Comparison of ENCODE assay signal across 22 mouse cellular contexts in genomic region chr9:72988706-72989105, GRCm38 (mm10). TPM values are rescaled to one million over a fixed set of nuclear protein-coding genes. Genes with fewer than 3 reads are reported as not detected.
"Had no signal": no experiment of that assay in that cellular context is flagged by ENCODE, and none has a peak within 500 bp of the region (broad histone marks: within the 10 kb centered on the region; RNA-seq: fewer than 3 reads in every experiment).

No protein-coding gene starts in this region.

- H3K36me3 ChIP-seq: lung, embryonic 15.5 days; midbrain, embryonic 13.5 days; midbrain, embryonic 15.5 days; neural tube, embryonic 12.5 days; stomach, embryonic 15.5 days had no signal

- H3K9me3 ChIP-seq: lung, embryonic 15.5 days; megakaryocyte, embryonic 14.5 days; midbrain, embryonic 13.5 days; midbrain, embryonic 15.5 days; neural tube, embryonic 12.5 days; stomach, embryonic 15.5 days had no signal

- H3K9ac ChIP-seq: lung, embryonic 15.5 days; midbrain, embryonic 13.5 days; midbrain, embryonic 15.5 days; neural tube, embryonic 12.5 days; stomach, embryonic 15.5 days had no signal

- ATAC-seq: lung, postnatal 0 days; midbrain, embryonic 13.5 days; midbrain, embryonic 15.5 days had no signal

- H3K27ac ChIP-seq: lung, embryonic 15.5 days; macrophage; midbrain, embryonic 13.5 days; midbrain, embryonic 15.5 days; neural tube, embryonic 12.5 days; stomach, embryonic 15.5 days; stomach, postnatal 0 days had no signal

- H3K27me3 ChIP-seq: lung, embryonic 15.5 days; megakaryocyte, embryonic 14.5 days; midbrain, embryonic 13.5 days; midbrain, embryonic 15.5 days; neural tube, embryonic 12.5 days; stomach, embryonic 15.5 days had no signal

- H3K4me2 ChIP-seq: lung, embryonic 15.5 days; midbrain, embryonic 11.5 days; midbrain, embryonic 13.5 days; midbrain, embryonic 15.5 days; neural tube, embryonic 12.5 days; stomach, embryonic 15.5 days had no signal

- H3K4me3 ChIP-seq: lung, embryonic 15.5 days; megakaryocyte, embryonic 14.5 days; midbrain, embryonic 13.5 days; midbrain, embryonic 15.5 days; neural tube, embryonic 12.5 days; stomach, embryonic 15.5 days had no signal

- DNase-seq: lung, postnatal 14 days; lung, postnatal 36 days; right cerebral cortex, postnatal 14 days; thymus, adult 2 months; thymus, postnatal 25 days; thymus, postnatal 4 days had no signal

RNA-seq across cellular contexts. Expression of gene Ccpg1os, which starts 3.5 kb away (rescaled TPM):
- total RNA-seq: monocyte, adult 5-6 weeks had no signal

RNA-seq across cellular contexts. Expression of gene Gm44503, which starts 30.1 kb away (rescaled TPM):
- total RNA-seq: megakaryocyte progenitor cell, adult 5-6 weeks; midbrain, postnatal 0 days had no signal
- polyA plus RNA-seq: lung, embryonic 15.5 days; lung, postnatal 0 days; macrophage; midbrain, embryonic 11.5 days; midbrain, embryonic 13.5 days; midbrain, embryonic 15.5 days; midbrain, postnatal 0 days; neural tube, embryonic 12.5 days; neural tube, embryonic 14.5 days; spleen, adult 2 months; stomach, embryonic 15.5 days; stomach, postnatal 0 days; testis, adult 2 months; thymus, adult 2 months had no signal

RNA-seq across cellular contexts. Expression of gene Dyx1c1, which starts 30.1 kb away (rescaled TPM):
- total RNA-seq: monocyte, adult 5-6 weeks had no signal
